Mouse (Mus musculus): ENCODE measurements at regions not wholly inside any gene's neighbourhood (a gene's known extent, or its start where the extent isn't known, plus 50 kb on each side); places are given as distances from the start of the nearest gene placed in this dataset.

DNA sequence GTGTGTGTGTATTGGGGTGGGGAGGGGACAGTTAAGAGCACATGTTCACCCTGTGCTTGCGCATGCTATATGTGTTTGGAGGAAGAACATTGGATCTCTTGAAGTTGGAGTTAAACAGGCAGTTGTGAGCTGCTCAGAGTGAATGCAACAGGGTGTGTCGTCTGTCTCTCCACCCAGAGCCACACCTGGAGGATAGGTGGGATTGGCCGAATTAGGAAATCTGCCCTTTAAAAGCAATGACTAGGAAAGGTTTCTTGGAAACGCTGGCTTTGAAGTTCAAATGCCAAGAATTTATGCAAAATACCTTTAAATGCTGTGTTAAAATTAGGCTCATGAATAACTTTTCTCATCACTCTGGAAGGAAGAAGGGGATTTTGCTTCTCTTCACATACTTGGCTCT, 436.9 kb downstream of the Ofcc1 start:
- TF ChIP-seq CTCF (IDR thresholded peaks at IDR 0.05; ENCODE audit: low read depth) (no peak), EP300 (IDR thresholded peaks at IDR 0.05; ENCODE audit: low read depth) (no peak)
